Mouse (Mus musculus) gastrocnemius, postnatal 10 days (tissue): ENCODE data around the gene Ctnna3. TPM values are rescaled to one million over a fixed set of nuclear protein-coding genes. Genes with fewer than 3 reads are reported as not detected.

Experiments
- DNase-seq: peaks from one replicate; pipeline ENCODE4 v3.0.0; 2021; ENCODE audit warnings: mixed read lengths
- total RNA-seq, 2 experiments: library from RNA; stranded (reverse); gene quantifications; 2 replicates each; pipeline ENCODE4 v1.2.3; 2021

Gene Ctnna3
- total RNA-seq, 2 experiments from 2014 or later = 23.0 to 24.9 TPM

DNA sequence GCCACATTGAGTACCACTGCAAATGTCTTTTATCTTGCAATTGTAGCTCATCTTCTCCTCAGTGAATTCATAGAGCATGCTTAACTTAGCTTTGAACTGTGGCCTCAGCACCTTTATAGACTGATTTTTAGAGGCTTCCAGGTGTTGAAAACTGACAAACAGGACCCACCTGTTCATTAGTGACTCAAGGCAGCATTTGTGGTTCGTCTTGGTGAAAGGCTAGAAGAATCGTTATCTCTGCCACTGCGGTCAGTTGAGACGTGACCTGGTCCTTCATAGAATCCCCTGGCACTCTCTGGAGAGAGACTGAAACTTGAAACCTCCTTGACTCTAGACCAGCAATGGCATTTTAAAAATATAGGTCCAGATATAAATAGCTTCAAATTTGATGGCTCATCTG, 96.1 kb downstream of the Ctnna3 start:
- DNase-seq = no peak

DNA sequence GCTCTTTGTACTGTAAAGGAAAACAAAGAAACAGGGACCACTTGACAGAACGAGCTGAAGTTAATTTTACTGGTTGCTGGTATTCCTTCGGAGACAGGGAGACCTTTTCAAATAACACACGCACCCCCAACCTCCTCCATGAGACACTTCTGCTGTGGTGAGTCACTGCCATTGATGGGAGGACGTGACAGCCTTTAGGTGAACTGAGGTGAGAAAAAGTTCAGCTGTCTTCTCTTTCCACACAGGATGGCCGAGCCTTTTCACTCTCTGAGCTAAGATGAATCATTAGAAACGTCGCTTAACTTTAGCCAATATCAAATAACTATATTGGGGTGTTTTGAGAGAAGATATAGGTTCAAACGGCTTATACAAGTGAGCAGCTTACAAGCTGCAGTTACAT, 102.5 kb downstream of the Ctnna3 start:
- DNase-seq = no peak

DNA sequence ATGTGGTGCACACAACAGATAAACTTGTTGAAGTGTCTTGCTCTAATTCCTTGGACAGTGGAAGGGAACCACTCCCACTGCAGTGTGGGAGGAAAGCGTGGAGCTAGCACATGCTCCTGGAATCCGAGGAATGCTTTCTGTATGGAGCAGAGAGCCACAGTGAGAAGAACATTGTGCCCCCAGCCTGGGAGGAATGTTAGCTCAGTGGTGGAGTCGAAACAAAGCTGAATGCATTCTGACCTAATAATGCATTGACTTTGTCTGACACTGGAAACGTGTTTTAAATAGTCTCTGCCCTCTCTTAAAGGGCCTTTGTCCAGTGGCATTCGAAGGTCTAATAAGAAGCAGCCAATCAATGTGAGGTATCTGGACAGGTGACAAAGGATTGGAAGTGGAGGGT, 111.9 kb downstream of the Ctnna3 start:
- DNase-seq = no peak

DNA sequence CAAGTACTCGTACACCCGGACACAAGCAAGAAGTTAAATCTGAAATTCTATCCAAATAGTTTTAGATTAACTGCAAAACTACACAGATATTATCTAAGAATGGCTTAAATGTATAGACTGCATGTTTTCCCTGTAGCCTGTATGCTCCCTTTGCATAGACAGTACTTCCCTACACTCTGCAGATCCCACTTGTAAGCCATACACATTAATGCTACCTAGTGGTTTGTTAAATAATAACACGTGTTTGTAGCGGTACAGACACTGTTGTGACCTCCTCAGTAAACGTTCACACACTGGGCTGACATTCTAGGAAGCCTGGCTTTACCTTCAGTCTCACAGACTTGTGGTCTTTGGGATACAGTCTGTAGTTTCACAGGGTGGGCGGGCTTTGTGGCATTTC, 112.6 kb downstream of the Ctnna3 start:
- DNase-seq = no peak

- DNase-seq = no peak
Observed at GRCm38 (mm10) chr10:63566691-63567090, 136.8 kb downstream of the Ctnna3 start.

DNA sequence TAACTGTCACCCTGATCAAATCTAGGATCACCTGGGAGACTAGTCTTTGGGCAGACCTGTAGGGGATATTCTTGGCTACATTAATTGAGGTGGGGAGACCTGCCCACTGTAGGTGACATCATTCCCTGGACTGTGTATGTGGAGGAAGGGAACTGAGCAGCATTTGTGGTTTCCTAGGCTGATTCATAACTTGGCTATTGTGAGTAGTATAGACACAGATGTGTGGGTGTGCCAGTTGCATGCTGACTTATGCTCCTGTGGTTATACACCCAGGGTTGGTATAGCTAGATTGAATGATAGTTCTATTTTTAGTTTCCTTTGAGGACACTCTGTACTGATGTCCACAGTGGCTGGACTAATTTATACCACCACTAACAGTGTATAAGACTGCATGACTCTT, 141.7 kb downstream of the Ctnna3 start:
- DNase-seq = no peak

GRCm38 (mm10) chr10:63572866-63573265, 143.0 kb downstream of the Ctnna3 start:
- no peak for DNase-seq

- DNase-seq = no peak
Observed at GRCm38 (mm10) chr10:63574100-63574609, 144.3 kb downstream of the Ctnna3 start.

DNA sequence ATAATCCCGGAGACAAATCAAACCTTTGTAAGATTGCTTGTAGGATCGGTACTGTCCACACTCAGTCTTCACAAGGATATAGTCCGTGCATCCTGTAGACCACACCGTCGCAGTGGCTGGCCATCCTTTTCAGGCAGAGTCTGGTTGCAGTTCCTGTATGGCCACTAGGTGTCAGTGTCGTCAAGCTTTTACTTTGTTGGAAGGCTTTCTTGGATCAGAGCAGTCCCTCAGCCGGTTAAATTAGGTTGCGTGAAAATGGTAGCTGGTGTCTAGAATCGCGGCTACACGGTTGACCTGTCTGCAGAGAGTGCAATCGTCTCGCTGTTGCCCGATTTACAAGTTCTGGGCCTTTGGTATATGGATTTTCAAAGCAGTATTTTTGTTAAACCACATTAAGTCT, 152.7 kb downstream of the Ctnna3 start:
- DNase-seq = peak; percentile 73

DNA sequence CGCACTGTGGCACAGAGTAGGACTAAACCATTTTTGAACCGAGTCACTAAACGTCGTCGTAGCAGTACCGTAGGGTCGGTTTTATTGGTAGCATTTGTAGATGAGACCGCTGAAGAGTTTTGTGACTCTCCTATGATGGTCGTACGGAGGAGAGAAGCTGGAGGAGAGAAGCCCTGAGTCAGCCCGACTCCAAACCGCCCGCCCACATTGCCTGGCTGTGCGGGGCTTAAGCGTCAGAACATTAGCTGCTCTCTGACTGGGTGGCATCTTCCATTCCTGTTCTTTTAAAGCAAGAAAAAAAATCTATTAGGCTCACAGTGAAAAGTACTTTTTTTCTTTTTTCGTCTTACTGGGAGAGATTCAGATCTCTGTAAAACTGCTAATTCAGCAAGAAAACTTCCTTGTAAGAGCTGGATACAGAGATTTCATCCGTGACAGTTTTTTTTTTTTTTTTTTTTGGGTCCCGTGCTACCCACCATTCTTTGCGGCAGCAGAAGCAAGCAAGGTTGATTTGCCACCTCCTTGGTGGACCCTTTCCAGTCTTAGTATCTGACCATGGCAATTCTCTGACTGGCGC, 154.0 kb downstream of the Ctnna3 start:
- no peak for DNase-seq

GRCm38 (mm10) chr10:63599417-63599816, 169.5 kb downstream of the Ctnna3 start:
- no peak for DNase-seq

- no peak for DNase-seq
Observed at GRCm38 (mm10) chr10:63601206-63601605, 171.3 kb downstream of the Ctnna3 start.

- no peak for DNase-seq
Observed at GRCm38 (mm10) chr10:63628546-63628945, 198.6 kb downstream of the Ctnna3 start.

DNA sequence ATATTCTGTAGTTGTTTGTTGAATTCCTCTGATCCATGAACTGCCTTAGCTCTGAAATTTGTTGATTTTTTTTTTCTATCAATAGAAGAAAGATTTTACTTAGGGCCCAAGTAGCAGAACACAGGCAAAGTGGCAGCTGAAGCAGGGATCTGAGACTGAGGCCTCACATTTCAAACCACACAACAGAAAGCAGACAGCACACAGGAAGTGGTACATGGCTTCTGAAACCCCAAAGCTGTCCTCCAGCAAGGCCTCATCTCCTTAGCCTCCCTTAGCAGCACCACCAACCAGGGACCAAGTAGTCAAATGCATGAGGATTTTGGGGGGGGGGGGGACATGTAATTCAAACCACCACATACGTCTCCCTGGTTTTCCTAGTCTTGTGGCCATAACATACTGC, 204.0 kb downstream of the Ctnna3 start:
- no peak for DNase-seq

- no peak for DNase-seq
Observed at GRCm38 (mm10) chr10:63637987-63638386, 208.1 kb downstream of the Ctnna3 start.

- DNase-seq = no peak
Observed at GRCm38 (mm10) chr10:63647300-63647699, 217.4 kb downstream of the Ctnna3 start.

DNA sequence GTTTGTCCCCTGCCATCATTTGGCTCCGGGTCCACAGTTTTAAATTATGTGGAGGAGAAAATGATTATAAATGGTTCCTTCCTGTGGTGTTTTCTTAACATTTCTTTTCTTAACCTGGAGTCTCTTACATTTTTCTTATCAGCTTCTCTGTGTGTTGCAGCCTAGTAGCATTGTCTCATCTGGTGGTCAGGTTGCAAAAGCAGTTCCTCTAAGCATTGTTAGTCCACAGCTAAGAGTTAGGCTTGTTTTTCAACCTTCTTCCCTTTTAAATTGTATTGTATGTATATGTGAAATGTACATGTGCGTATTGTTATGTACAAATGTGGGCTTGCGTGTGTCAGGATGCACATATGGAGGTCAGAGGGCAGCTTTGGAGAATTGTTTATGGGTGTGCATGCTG, 220.4 kb downstream of the Ctnna3 start:
- no peak for DNase-seq

- no peak for DNase-seq
Observed at GRCm38 (mm10) chr10:63652887-63653286, 223.0 kb downstream of the Ctnna3 start.

DNA sequence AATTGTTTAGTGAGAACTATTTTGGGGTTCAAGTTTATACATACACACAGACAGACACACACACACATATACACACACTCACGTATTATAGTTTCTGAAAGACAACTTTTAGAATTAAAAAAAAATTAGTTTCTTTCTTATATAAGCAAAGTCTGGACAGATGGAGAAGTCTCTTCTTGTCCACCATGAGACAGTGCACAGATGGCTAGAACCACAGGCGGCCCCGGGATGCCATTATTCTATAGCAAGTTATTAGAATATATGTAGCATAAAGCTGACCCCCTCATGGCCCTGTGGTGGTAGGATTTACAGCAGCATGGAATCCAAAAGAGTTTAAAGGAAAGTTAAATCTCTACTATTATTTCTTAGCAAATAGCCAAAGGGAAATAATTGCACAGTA, 223.7 kb downstream of the Ctnna3 start:
- no peak for DNase-seq

DNA sequence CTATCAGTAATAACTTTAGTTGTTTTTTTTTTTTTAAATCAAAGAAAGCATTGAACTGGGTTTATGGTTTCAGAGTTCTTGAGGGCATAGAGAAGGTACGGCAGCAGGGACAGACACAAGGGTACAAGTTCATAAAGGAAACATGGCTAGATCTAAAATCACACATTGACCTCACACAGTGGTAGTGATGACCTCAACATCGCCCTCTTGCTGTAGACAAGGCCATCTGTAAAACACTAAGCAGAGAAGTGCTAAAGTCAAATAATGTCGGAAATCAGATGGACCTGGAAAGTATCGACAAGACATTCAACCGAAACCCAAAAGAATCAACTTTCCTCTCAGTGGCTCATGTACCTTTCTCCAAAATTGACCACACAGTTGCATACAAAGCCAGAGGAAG, 224.7 kb downstream of the Ctnna3 start:
- no peak for DNase-seq

GRCm38 (mm10) chr10:63676343-63676742, 246.4 kb downstream of the Ctnna3 start:
- no peak for DNase-seq

DNA sequence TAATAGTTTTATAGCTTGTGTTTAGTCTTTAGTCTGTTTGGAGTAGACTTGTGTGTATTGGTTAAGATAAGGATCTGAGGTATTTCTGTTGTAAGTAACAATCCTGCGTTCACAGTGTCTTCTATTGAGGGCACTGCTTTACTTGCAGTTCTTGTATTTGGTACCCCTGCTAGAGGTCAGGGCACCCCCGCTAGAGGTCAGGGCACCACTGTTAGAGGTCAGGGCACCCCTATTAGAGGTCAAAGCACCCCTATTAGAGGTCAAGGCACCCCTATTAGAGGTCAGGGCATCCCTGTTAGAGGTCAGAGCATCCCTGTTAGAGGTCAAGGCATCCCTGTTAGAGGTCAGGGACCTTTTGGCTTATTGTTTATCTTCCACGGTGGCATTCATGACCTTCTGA, 259.3 kb downstream of the Ctnna3 start:
- no peak for DNase-seq

DNA sequence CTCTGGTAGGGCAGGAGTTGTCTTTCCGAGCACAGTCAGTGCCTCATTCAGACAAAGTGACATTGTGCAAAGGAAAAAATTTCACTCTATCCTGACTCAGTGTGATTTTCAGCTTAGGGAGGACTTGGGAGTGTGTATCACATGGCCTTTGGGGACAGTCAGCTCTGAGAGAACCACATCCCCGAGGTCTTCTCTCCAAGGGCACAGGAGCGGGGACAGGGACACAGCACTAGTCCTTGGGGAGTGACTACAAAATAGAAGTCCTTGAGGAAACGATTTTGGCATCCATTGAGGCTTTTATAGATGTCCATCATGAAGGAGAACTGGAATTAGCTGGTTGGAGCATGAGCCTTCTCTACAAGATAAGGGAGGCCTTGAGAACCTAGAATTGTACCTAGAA, 259.8 kb downstream of the Ctnna3 start:
- no peak for DNase-seq

- no peak for DNase-seq
Observed at GRCm38 (mm10) chr10:63692039-63692438, 262.1 kb downstream of the Ctnna3 start.

- no peak for DNase-seq
Observed at GRCm38 (mm10) chr10:63710211-63710610, 280.3 kb downstream of the Ctnna3 start.
